8 mouse cellular contexts compared by ENCODE assay signal in the genomic region with DNA sequence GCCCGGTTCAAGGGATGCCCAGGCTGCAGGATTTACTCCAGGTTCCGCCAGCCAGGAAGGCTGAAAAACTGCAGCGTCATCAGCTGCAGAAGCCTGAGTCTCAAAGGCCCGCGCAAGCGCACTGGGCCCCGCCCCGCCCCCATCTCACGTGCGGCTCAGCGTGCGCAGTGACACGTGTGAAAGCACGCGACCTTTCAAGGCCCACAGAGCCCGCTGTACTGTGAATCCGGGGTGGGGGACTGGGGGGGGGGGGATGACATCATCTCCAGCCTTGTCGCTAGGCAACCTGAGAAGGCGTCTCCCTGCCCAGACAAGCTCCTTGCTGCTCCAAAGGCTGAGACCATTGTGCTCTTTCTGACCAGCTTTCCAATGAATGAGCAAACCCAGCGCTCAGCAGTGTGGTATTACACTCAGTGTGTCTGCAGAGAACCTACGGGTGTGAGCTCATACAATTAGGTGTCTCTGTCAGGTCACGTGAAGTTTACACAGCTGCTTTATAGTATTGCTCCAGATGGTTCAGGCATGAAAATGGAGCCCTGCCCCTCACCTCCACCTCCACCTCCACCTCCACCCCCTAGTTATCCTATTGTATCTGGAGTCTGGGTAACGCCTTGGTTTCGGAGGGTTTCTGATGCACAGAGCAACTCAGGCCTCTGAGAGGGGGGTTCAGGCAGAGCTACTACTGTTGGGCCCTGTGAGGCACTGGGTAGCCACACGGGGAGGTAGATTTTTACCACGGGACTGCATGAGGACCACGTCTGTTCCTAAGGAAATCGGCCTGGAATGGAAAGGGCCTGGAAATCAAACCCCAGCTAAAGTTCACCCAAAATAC. TPM values are rescaled to one million over a fixed set of nuclear protein-coding genes. Genes with fewer than 3 reads are reported as not detected.
DNase-seq lines count a peak whose midpoint lies in the region; ATAC-seq and TF ChIP-seq lines count a peak whose summit lies in the region.

No protein-coding gene starts in this region.

- H3K27ac ChIP-seq in hindbrain, embryonic 14.5 days: peak overlapping the region; percentile 68

- CTCF ChIA-PET in Patski (lab: Charles Lee): interaction anchor here (1.0 kb wide), 1 partner anchor 309 kb away, joined by 3 read pairs; no protein-coding TSS in a partner anchor

- peak overlapping the region; percentile 52 for H3K4me2 ChIP-seq in hindbrain, embryonic 14.5 days (replicated peaks)

- WGBS in hindbrain, embryonic 14.5 days: 2% methylated on average over 28 of the region's 28 CpGs

- H3K9me3 ChIP-seq in hindbrain, embryonic 14.5 days (ENCODE audit: control insufficient read depth, low read length): no peaks in the 10 kb centered on the region

- peaks cover 11% of the 10 kb centered on the region; the same call in 1 of the 2 replicates for H3K4me1 ChIP-seq in hindbrain, embryonic 14.5 days (replicated peaks; ENCODE audit: control insufficient read depth, insufficient read depth, low read length)

- peak; percentile 58 for ATAC-seq in Patski
- peak; percentile 95 for ATAC-seq in hindbrain, embryonic 14.5 days (ENCODE audit: low FRiP score)

- POLR2A ChIA-PET in Patski (lab: Charles Lee): interaction anchor here (0.7 kb wide), 1 partner anchor 255 kb away, joined by 4 read pairs; no protein-coding TSS in a partner anchor

- no peaks in the 10 kb centered on the region for H3K27me3 ChIP-seq in Patski
- no peaks in the 10 kb centered on the region for H3K27me3 ChIP-seq in hindbrain, embryonic 14.5 days (ENCODE audit: control insufficient read depth, insufficient read depth, low read length)

- TF ChIP-seq CTCF in Patski (IDR thresholded peaks at IDR 0.05): no peak

- peak overlapping the region; percentile 37 for H3K9ac ChIP-seq in hindbrain, embryonic 14.5 days

- peak overlapping the region; percentile 23 for H3K4me3 ChIP-seq in hindbrain, embryonic 14.5 days (replicated peaks; ENCODE audit: low read length)

- no peak for DNase-seq in Patski (ENCODE audit: low read depth, low spot score)
- DNase-seq in cerebellum, postnatal 14 days: peak; percentile 98 to 99
- peak; percentile 98 to 100 for DNase-seq in frontal cortex, postnatal 25 days (ENCODE audit: low spot score in 2 of 2)
- peak; percentile 98 for DNase-seq in hindbrain, embryonic 14.5 days (ENCODE audit: low spot score)
- DNase-seq in layer of hippocampus, postnatal 25 days (ENCODE audit: extremely low spot score in 1 of 2, low spot score in 1 of 2): peak; percentile 97 to 99
- DNase-seq in lung, postnatal 14 days: peak; percentile 94
- peak; percentile 95 for DNase-seq in ovary, postnatal 36 days (ENCODE audit: low spot score)
- peak; percentile 93 for DNase-seq in thymus, postnatal 25 days

- no peaks in the 10 kb centered on the region for H3K36me3 ChIP-seq in hindbrain, embryonic 14.5 days (replicated peaks; ENCODE audit: control insufficient read depth, insufficient read depth)

- in situ Hi-C loops in Patski (cut with MboI; ENCODE audit: low pct_unique_long_range_greater_than_20kb): no loop called here

RNA-seq across cellular contexts. Expression of gene Bhlhe41, which starts 9.4 kb away (rescaled TPM):
- polyA plus RNA-seq in Patski (2021): 41.0 TPM
- 5.2 and 5.5 TPM in 2 replicates for polyA plus RNA-seq in hindbrain, embryonic 14.5 days (2014; fragmentation: Nextera tagmentation; extraction: Ambion mirVana)
- 10 to 100 TPM; 37.2 to 39.9 TPM for total RNA-seq in layer of hippocampus, postnatal 25 days (2021)
